Mouse (Mus musculus): Measurements from ENCODE around the gene Psd. TPM values are rescaled to one million over a fixed set of nuclear protein-coding genes. Genes with fewer than 3 reads are reported as not detected.

Gene Psd
- polyA plus RNA-seq, 1 experiment from 2014 or later = 69.0 TPM

GRCm38 (mm10) chr19:46290535-46291105, 36.3 kb downstream of the Psd start:
- no peak for ATAC-seq
- WGBS = 73% methylated on average over 12 of the region's 12 CpGs
- Histone ChIP-seq H3K4me1 (replicated peaks) (no peaks in the 10 kb centered on the region), H3K27me3 (no peaks in the 10 kb centered on the region; the same call in 1 of the 2 replicates), H3K4me3 (replicated peaks) (no peak overlapping the region), H3K9me3 (no peaks in the 10 kb centered on the region), H3K36me3 (peaks cover 22% of the 10 kb centered on the region), H3K4me2 (replicated peaks) (no peak overlapping the region), H3K9ac (replicated peaks) (no peak overlapping the region), H3K27ac (no peak overlapping the region)

- Histone ChIP-seq H3K4me2 (replicated peaks) (no peak overlapping the region), H3K9ac (replicated peaks) (no peak overlapping the region), H3K36me3 (peaks cover 53% of the 10 kb centered on the region), H3K4me3 (replicated peaks) (no peak overlapping the region), H3K27me3 (no peaks in the 10 kb centered on the region), H3K4me1 (replicated peaks) (no peaks in the 10 kb centered on the region), H3K27ac (no peak overlapping the region), H3K9me3 (no peaks in the 10 kb centered on the region)
- ATAC-seq = no peak
- WGBS = 89% methylated on average over 3 of the region's 3 CpGs
These were observed 39.4 kb downstream of the Psd start for GRCm38 (mm10) chr19:46287566-46287965.

GRCm38 (mm10) chr19:46286926-46287325, 40.0 kb downstream of the Psd start:
- Histone ChIP-seq H3K27me3 (no peaks in the 10 kb centered on the region), H3K4me3 (replicated peaks) (no peak overlapping the region), H3K27ac (no peak overlapping the region), H3K9ac (replicated peaks) (no peak overlapping the region), H3K9me3 (no peaks in the 10 kb centered on the region), H3K4me1 (replicated peaks) (no peaks in the 10 kb centered on the region), H3K36me3 (peaks cover 59% of the 10 kb centered on the region), H3K4me2 (replicated peaks) (no peak overlapping the region)
- ATAC-seq = no peak
- 91% methylated on average over 3 of the region's 3 CpGs for WGBS

GRCm38 (mm10) chr19:46286047-46286446, 40.9 kb downstream of the Psd start:
- H3K27me3 ChIP-seq = no peaks in the 10 kb centered on the region
- H3K4me2 ChIP-seq (replicated peaks) = no peak overlapping the region
- WGBS = 98% methylated on average over 6 of the region's 6 CpGs
- H3K9ac ChIP-seq (replicated peaks) = no peak overlapping the region
- no peak overlapping the region for H3K27ac ChIP-seq
- no peak for ATAC-seq
- no peak overlapping the region for H3K4me3 ChIP-seq (replicated peaks)
- no peaks in the 10 kb centered on the region for H3K4me1 ChIP-seq (replicated peaks)
- peaks cover 68% of the 10 kb centered on the region for H3K36me3 ChIP-seq
- H3K9me3 ChIP-seq = no peaks in the 10 kb centered on the region

- no peak overlapping the region for H3K27ac ChIP-seq
- no peak overlapping the region for H3K4me3 ChIP-seq (replicated peaks)
- WGBS = 80% methylated on average over 7 of the region's 7 CpGs
- H3K27me3 ChIP-seq = no peaks in the 10 kb centered on the region
- H3K4me1 ChIP-seq (replicated peaks) = no peaks in the 10 kb centered on the region
- no peak overlapping the region for H3K4me2 ChIP-seq (replicated peaks)
- H3K9ac ChIP-seq (replicated peaks) = no peak overlapping the region
- H3K36me3 ChIP-seq = peaks cover 72% of the 10 kb centered on the region
- no peak for ATAC-seq
- no peaks in the 10 kb centered on the region for H3K9me3 ChIP-seq
These were observed 41.3 kb downstream of the Psd start for GRCm38 (mm10) chr19:46285631-46286030.

- Histone ChIP-seq H3K4me2 (replicated peaks) (no peak overlapping the region), H3K27ac (no peak overlapping the region), H3K9me3 (no peaks in the 10 kb centered on the region), H3K9ac (replicated peaks) (no peak overlapping the region), H3K36me3 (peaks cover 82% of the 10 kb centered on the region), H3K4me1 (replicated peaks) (no peaks in the 10 kb centered on the region), H3K27me3 (no peaks in the 10 kb centered on the region), H3K4me3 (replicated peaks) (no peak overlapping the region)
- 91% methylated on average over 4 of the region's 4 CpGs for WGBS
- no peak for ATAC-seq
These were observed 42.3 kb downstream of the Psd start for GRCm38 (mm10) chr19:46284686-46285085.

- H3K27ac ChIP-seq = no peak overlapping the region
- no peak overlapping the region for H3K4me2 ChIP-seq (replicated peaks)
- H3K36me3 ChIP-seq = peaks cover 92% of the 10 kb centered on the region
- no peaks in the 10 kb centered on the region for H3K4me1 ChIP-seq (replicated peaks)
- ATAC-seq = no peak
- no peaks in the 10 kb centered on the region for H3K9me3 ChIP-seq
- H3K9ac ChIP-seq (replicated peaks) = no peak overlapping the region
- H3K4me3 ChIP-seq (replicated peaks) = no peak overlapping the region
- WGBS = 96% methylated on average over 11 of the region's 11 CpGs
- no peaks in the 10 kb centered on the region for H3K27me3 ChIP-seq
These were observed 44.7 kb downstream of the Psd start for GRCm38 (mm10) chr19:46282081-46282849.

- Histone ChIP-seq H3K27me3 (no peaks in the 10 kb centered on the region), H3K4me1 (replicated peaks) (no peaks in the 10 kb centered on the region), H3K27ac (no peak overlapping the region), H3K4me3 (replicated peaks) (no peak overlapping the region), H3K9me3 (no peaks in the 10 kb centered on the region), H3K4me2 (replicated peaks) (no peak overlapping the region), H3K36me3 (peaks cover 76% of the 10 kb centered on the region), H3K9ac (replicated peaks) (no peak overlapping the region)
- no peak for ATAC-seq
These were observed 51.6 kb downstream of the Psd start for GRCm38 (mm10) chr19:46275307-46275706.

GRCm38 (mm10) chr19:46264762-46265161, 62.2 kb downstream of the Psd start:
- no peak for ATAC-seq
- Histone ChIP-seq H3K36me3 (peaks cover 99% of the 10 kb centered on the region), H3K9ac (replicated peaks) (no peak overlapping the region), H3K4me2 (replicated peaks) (no peak overlapping the region), H3K9me3 (no peaks in the 10 kb centered on the region), H3K27me3 (no peaks in the 10 kb centered on the region), H3K4me3 (replicated peaks) (no peak overlapping the region), H3K27ac (no peak overlapping the region), H3K4me1 (replicated peaks) (no peaks in the 10 kb centered on the region)
- WGBS = 91% methylated on average over 7 of the region's 7 CpGs

MicroRNAs within 50 kb of the gene (microRNA counts, 519-probe panel; counts per million panel counts)
- microRNA mmu-miR-146b = 110 counts per million, percentile 56 among the panel's probes with 10 or more counts

Small RNA genes within 50 kb of the gene (microRNA-seq; reads per million reads assigned to microRNA genes)
- 1.9 reads per million for gene Mir146b

Other genes with a start within 250 kb of the Psd start
- gene Elovl3, start 195.3 kb downstream of the Psd start, polyA plus RNA-seq (2015; fragmentation: Nextera tagmentation; extraction: Ambion mirVana) = 1.1 TPM in 1 of 2 replicates, not detected in the other
- gene Pitx3, start 178.8 kb downstream of the Psd start, polyA plus RNA-seq (2015; fragmentation: Nextera tagmentation; extraction: Ambion mirVana) = 1.6 and 9.9 TPM in 2 replicates
- gene Gbf1, start 174.6 kb downstream of the Psd start, polyA plus RNA-seq (2015; fragmentation: Nextera tagmentation; extraction: Ambion mirVana) = 68.2 and 70.5 TPM in 2 replicates
- gene Nfkb2, start 22.8 kb downstream of the Psd start, polyA plus RNA-seq (2015; fragmentation: Nextera tagmentation; extraction: Ambion mirVana) = 1.8 and 2.3 TPM in 2 replicates
- 40.8 and 44.2 TPM in 2 replicates for gene Fbxl15, start 1.0 kb upstream of the Psd start, polyA plus RNA-seq (2015; fragmentation: Nextera tagmentation; extraction: Ambion mirVana)
- 290 TPM in 2 replicates for gene Cuedc2, start 11.5 kb upstream of the Psd start, polyA plus RNA-seq (2015; fragmentation: Nextera tagmentation; extraction: Ambion mirVana)
- 7.8 and 9.2 TPM in 2 replicates for gene Mfsd13a, start 14.0 kb upstream of the Psd start, polyA plus RNA-seq (2015; fragmentation: Nextera tagmentation; extraction: Ambion mirVana)
- gene 2310034G01Rik, start 23.1 kb upstream of the Psd start, polyA plus RNA-seq (2015; fragmentation: Nextera tagmentation; extraction: Ambion mirVana) = 1.7 TPM in 2 replicates
- 331 and 333 TPM in 2 replicates for gene Actr1a, start 68.6 kb upstream of the Psd start, polyA plus RNA-seq (2015; fragmentation: Nextera tagmentation; extraction: Ambion mirVana)
- 27.7 and 28.6 TPM in 2 replicates for gene Sufu, start 69.7 kb upstream of the Psd start, polyA plus RNA-seq (2015; fragmentation: Nextera tagmentation; extraction: Ambion mirVana)
- gene Trim8, start 174.5 kb upstream of the Psd start, polyA plus RNA-seq (2015; fragmentation: Nextera tagmentation; extraction: Ambion mirVana) = 27.7 and 33.0 TPM in 2 replicates
- 226 and 238 TPM in 2 replicates for gene Arl3, start 246.0 kb upstream of the Psd start, polyA plus RNA-seq (2015; fragmentation: Nextera tagmentation; extraction: Ambion mirVana)
- gene Sfxn2, start 246.2 kb upstream of the Psd start, polyA plus RNA-seq (2015; fragmentation: Nextera tagmentation; extraction: Ambion mirVana) = 10.3 and 11.9 TPM in 2 replicates